Mouse (Mus musculus) kidney, embryonic 14.5 days (tissue): ENCODE measurements around the gene Syne2. TPM values are rescaled to one million over a fixed set of nuclear protein-coding genes. Genes with fewer than 3 reads are reported as not detected.

Source experiments
- ATAC-seq: fragments of 200-750 bp; cut with Nextera tagmentation; 2 replicates; pipeline ENCODE4 v1.8.0; 2017; ENCODE audit warnings: moderate number of reproducible peaks, mild to moderate bottlenecking, moderate TSS enrichment, moderate library complexity; ENCODE audit not compliant: low FRiP score, low TSS enrichment
- H3K27ac ChIP-seq: fragments of 300-500 bp; sonication (generic); 2 replicates; pipeline ENCODE4 v1.5.1; 2014; ENCODE audit warnings: low read depth, mild to moderate bottlenecking, low read length, moderate library complexity, mixed read lengths
- H3K27me3 ChIP-seq: fragments of 300-500 bp; sonication (generic); 2 replicates; pipeline ENCODE4 v1.6.1; 2014; ENCODE audit warnings: mild to moderate bottlenecking, low read length; ENCODE audit not compliant: control insufficient read depth, insufficient read depth
- H3K36me3 ChIP-seq: fragments of 300-500 bp; sonication (generic); 2 replicates; pipeline ENCODE4 v1.6.1; 2014; ENCODE audit warnings: low read length, mixed read lengths; ENCODE audit not compliant: control insufficient read depth, insufficient read depth
- H3K4me1 ChIP-seq: fragments of 300-500 bp; sonication (generic); 2 replicates; pipeline ENCODE4 v1.6.1; 2014; ENCODE audit warnings: low read length, mixed read lengths; ENCODE audit not compliant: control insufficient read depth, insufficient read depth
- H3K4me2 ChIP-seq: fragments of 300-500 bp; sonication (generic); replicated peaks from 2 replicates; pipeline ENCODE4 v1.6.1; 2014; ENCODE audit warnings: low read depth, mild to moderate bottlenecking, low read length
- H3K4me3 ChIP-seq: fragments of 300-500 bp; sonication (generic); 2 replicates; pipeline ENCODE4 v1.5.1; 2014; ENCODE audit warnings: mild to moderate bottlenecking, low read length
- H3K9ac ChIP-seq: fragments of 300-500 bp; sonication (generic); 2 replicates; pipeline ENCODE4 v1.6.1; 2014; ENCODE audit warnings: low read depth, mild to moderate bottlenecking, low read length, moderate library complexity
- H3K9me3 ChIP-seq: fragments of 300-500 bp; sonication (generic); 2 replicates; pipeline ENCODE4 v1.6.1; 2016; ENCODE audit warnings: low read length; ENCODE audit not compliant: control insufficient read depth
- WGBS: fragments of 180-500 bp; shearing (Covaris S2); extraction: QIAGEN DNeasy Blood & Tissue Kit; methylation state at CpG from one replicate; pipeline ENCODE4 v1.1.7; 2014; 5-methylcytosine and 5-hydroxymethylcytosine counted together
- polyA plus RNA-seq: library from polyadenylated mRNA; unstranded; fragments of >200 nt; fragmentation: Nextera tagmentation; extraction: Ambion mirVana; gene quantifications from 2 replicates; pipeline ENCODE4 v1.2.1, GENCODE M21; 2014

Gene Syne2
- polyA plus RNA-seq, 1 experiment from 2014 or later = 69.0 TPM

- H3K36me3 ChIP-seq = peaks cover 15% of the 10 kb centered on the region; the same call in 1 of the 2 replicates
- no peak for ATAC-seq
- no peaks in the 10 kb centered on the region for H3K9me3 ChIP-seq
- H3K4me2 ChIP-seq = no peak overlapping the region
- no peaks in the 10 kb centered on the region for H3K27me3 ChIP-seq
- H3K9ac ChIP-seq = no peak overlapping the region
- no peak overlapping the region for H3K4me3 ChIP-seq
- WGBS = 89% methylated on average over 6 of the region's 6 CpGs
- no peak overlapping the region for H3K27ac ChIP-seq
- H3K4me1 ChIP-seq = no peaks in the 10 kb centered on the region
Measured at GRCm38 (mm10) chr12:76008991-76009390, 191.1 kb downstream of the Syne2 start.

GRCm38 (mm10) chr12:76012789-76013188 is 194.9 kb downstream of the Syne2 start:
- Histone ChIP-seq H3K36me3 (peaks cover 19% of the 10 kb centered on the region; the same call in 1 of the 2 replicates), H3K27ac (no peak overlapping the region), H3K27me3 (no peaks in the 10 kb centered on the region), H3K4me2 (no peak overlapping the region), H3K9ac (no peak overlapping the region), H3K9me3 (no peaks in the 10 kb centered on the region), H3K4me3 (no peak overlapping the region), H3K4me1 (no peaks in the 10 kb centered on the region)
- 91% methylated on average over 3 of the region's 4 CpGs for WGBS
- no peak for ATAC-seq

GRCm38 (mm10) chr12:76013480-76013879 is 195.5 kb downstream of the Syne2 start:
- no peak for ATAC-seq
- no peaks in the 10 kb centered on the region for H3K4me1 ChIP-seq
- H3K9me3 ChIP-seq = no peaks in the 10 kb centered on the region
- no peak overlapping the region for H3K4me3 ChIP-seq
- H3K27ac ChIP-seq = no peak overlapping the region
- H3K4me2 ChIP-seq = no peak overlapping the region
- H3K36me3 ChIP-seq = peaks cover 16% of the 10 kb centered on the region; the same call in 1 of the 2 replicates
- 65% methylated on average over 4 of the region's 4 CpGs for WGBS
- no peak overlapping the region for H3K9ac ChIP-seq
- H3K27me3 ChIP-seq = no peaks in the 10 kb centered on the region

GRCm38 (mm10) chr12:76015026-76015425 is 197.1 kb downstream of the Syne2 start:
- H3K4me3 ChIP-seq = no peak overlapping the region
- H3K27ac ChIP-seq = no peak overlapping the region
- no peaks in the 10 kb centered on the region for H3K4me1 ChIP-seq
- H3K9me3 ChIP-seq = no peaks in the 10 kb centered on the region
- WGBS = 90% methylated on average over 15 of the region's 15 CpGs
- H3K9ac ChIP-seq = no peak overlapping the region
- H3K27me3 ChIP-seq = no peaks in the 10 kb centered on the region
- H3K36me3 ChIP-seq = peaks cover 10% of the 10 kb centered on the region; the same call in 1 of the 2 replicates
- ATAC-seq = no peak
- H3K4me2 ChIP-seq = no peak overlapping the region

- Histone ChIP-seq H3K4me2 (no peak overlapping the region), H3K4me1 (no peaks in the 10 kb centered on the region), H3K36me3 (peaks cover 9% of the 10 kb centered on the region; the same call in 1 of the 2 replicates), H3K9ac (no peak overlapping the region), H3K27me3 (no peaks in the 10 kb centered on the region), H3K9me3 (no peaks in the 10 kb centered on the region), H3K4me3 (no peak overlapping the region), H3K27ac (no peak overlapping the region)
- WGBS = 87% methylated on average over 11 of the region's 11 CpGs
- no peak for ATAC-seq
Measured at GRCm38 (mm10) chr12:76015489-76015888, 197.6 kb downstream of the Syne2 start.

- 73% methylated on average over 14 of the region's 14 CpGs for WGBS
- H3K27me3 ChIP-seq = no peaks in the 10 kb centered on the region
- H3K4me1 ChIP-seq = no peaks in the 10 kb centered on the region
- peaks cover 9% of the 10 kb centered on the region; the same call in 1 of the 2 replicates for H3K36me3 ChIP-seq
- no peak overlapping the region for H3K9ac ChIP-seq
- H3K4me3 ChIP-seq = no peak overlapping the region
- no peaks in the 10 kb centered on the region for H3K9me3 ChIP-seq
- no peak overlapping the region for H3K27ac ChIP-seq
- ATAC-seq = peak; percentile 76
- no peak overlapping the region for H3K4me2 ChIP-seq
Measured at GRCm38 (mm10) chr12:76016123-76017101, 198.5 kb downstream of the Syne2 start.

DNA sequence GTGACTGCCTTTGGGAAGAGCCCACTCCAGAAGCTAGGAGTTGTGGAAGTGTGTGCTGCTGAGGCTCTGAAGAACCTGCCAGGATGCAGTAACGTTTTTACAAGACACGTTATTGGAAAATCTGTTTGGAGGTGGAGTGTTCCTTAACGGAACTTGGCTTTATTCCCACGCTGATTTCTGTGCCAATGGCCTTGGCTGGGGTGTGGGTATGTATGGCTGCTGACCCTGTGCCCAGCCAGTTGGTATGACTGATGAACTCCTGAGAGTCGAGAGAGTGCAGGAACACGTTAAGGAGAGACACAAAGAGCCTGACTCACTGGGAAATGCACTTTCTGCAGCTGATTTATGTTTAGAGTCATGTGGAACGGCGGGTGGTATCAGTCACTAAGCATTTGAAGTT is 200.7 kb downstream of the Syne2 start:
- no peak overlapping the region for H3K27ac ChIP-seq
- no peak overlapping the region for H3K4me3 ChIP-seq
- no peak for ATAC-seq
- H3K27me3 ChIP-seq = no peaks in the 10 kb centered on the region
- no peaks in the 10 kb centered on the region for H3K9me3 ChIP-seq
- WGBS = 52% methylated on average over 8 of the region's 8 CpGs
- H3K4me2 ChIP-seq = no peak overlapping the region
- peaks cover 23% of the 10 kb centered on the region; the same call in 1 of the 2 replicates for H3K36me3 ChIP-seq
- H3K4me1 ChIP-seq = no peaks in the 10 kb centered on the region
- H3K9ac ChIP-seq = no peak overlapping the region

DNA sequence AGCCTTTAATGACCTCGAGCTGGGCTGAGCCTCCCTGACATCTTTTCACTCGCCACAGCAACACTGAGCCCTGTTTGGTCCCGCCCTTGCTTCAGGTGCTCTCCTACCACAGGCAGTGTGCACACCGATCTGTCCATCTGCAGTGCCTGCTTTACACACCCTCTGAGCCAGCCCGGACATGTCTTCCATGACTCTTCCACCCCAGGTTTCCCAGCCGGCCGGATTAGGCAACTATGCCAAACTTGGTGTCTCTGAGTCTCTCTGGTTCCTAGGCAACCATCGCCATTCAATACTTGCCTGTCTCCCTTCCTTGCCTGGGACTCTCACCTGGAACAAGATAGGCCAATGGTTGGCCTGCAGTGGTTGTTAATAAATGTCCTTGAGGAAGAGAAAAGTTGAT is 224.4 kb downstream of the Syne2 start:
- Histone ChIP-seq H3K4me1 (no peaks in the 10 kb centered on the region), H3K4me2 (no peak overlapping the region), H3K9me3 (no peaks in the 10 kb centered on the region), H3K4me3 (no peak overlapping the region), H3K36me3 (peaks cover 57% of the 10 kb centered on the region), H3K9ac (no peak overlapping the region), H3K27ac (no peak overlapping the region), H3K27me3 (no peaks in the 10 kb centered on the region)
- WGBS = 90% methylated on average over 8 of the region's 8 CpGs
- no peak for ATAC-seq

DNA sequence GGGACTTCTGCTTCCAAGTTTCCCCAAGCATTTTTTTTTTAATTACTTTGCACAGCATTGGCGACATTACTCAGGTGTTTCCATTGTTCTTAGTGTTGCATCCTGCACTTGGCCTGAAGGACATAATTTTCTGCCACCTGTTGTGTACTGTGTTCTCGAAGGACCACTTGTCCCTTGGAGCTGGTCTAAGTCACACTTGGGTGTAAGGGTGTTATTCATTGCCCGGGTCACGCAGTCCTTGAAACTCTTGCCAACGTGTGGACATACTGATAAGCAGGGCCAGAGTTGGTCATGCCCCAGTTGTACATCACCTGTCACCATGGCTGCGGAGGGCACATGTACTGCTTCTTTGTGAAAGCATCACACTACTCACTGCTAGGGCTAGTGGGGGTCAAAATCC is 228.6 kb downstream of the Syne2 start:
- peaks cover 50% of the 10 kb centered on the region for H3K36me3 ChIP-seq
- H3K4me1 ChIP-seq = no peaks in the 10 kb centered on the region
- WGBS = 89% methylated on average over 6 of the region's 6 CpGs
- no peak overlapping the region for H3K4me3 ChIP-seq
- no peak overlapping the region for H3K9ac ChIP-seq
- no peaks in the 10 kb centered on the region for H3K9me3 ChIP-seq
- H3K27ac ChIP-seq = no peak overlapping the region
- no peaks in the 10 kb centered on the region for H3K27me3 ChIP-seq
- ATAC-seq = no peak
- H3K4me2 ChIP-seq = no peak overlapping the region
